Mouse (Mus musculus) lung, adult 2 months (tissue): ENCODE measurements around the gene Cyp2d10. TPM values are rescaled to one million over a fixed set of nuclear protein-coding genes. Genes with fewer than 3 reads are reported as not detected.

Source experiments
- DNase-seq: peaks from one replicate; pipeline ENCODE4 v3.0.0; 2022
- H3K4me1 ChIP-seq: fragments of 200-500 bp; 2 replicates; pipeline ENCODE4 v1.6.1; 2011; ENCODE audit warnings: low read length; ENCODE audit not compliant: control insufficient read depth, insufficient read depth
- H3K4me3 ChIP-seq: fragments of 200-500 bp; replicated peaks from 2 replicates; pipeline ENCODE3; 2011; ENCODE audit warnings: low read depth, mild to moderate bottlenecking, control low read depth, low read length; ENCODE audit errors: extremely low read depth
- CTCF ChIP-seq: fragments of 200-500 bp; IDR thresholded peaks from 2 replicates; pipeline ENCODE4 v1.5.1; 2011; ENCODE audit warnings: mild to moderate bottlenecking, low read length, control low read depth; ENCODE audit not compliant: insufficient read depth
- POLR2A ChIP-seq: fragments of 200-500 bp; IDR thresholded peaks from 2 replicates; pipeline ENCODE4 v1.6.1; 2011; ENCODE audit warnings: low read depth, mild to moderate bottlenecking, control low read depth, low read length, borderline replicate concordance; ENCODE audit errors: extremely low read depth
- WGBS: fragments of 180-500 bp; shearing (Covaris S2); methylation state at CpG from one replicate; pipeline ENCODE4 v1.1.7; 2018; 5-methylcytosine and 5-hydroxymethylcytosine counted together
- polyA plus RNA-seq: library from polyadenylated mRNA; depleted of rRNA; stranded (reverse); fragments of >200 nt; gene quantifications from 2 replicates; pipeline ENCODE4 v1.2.3, GENCODE M21; 2012

Gene Cyp2d10
- polyA plus RNA-seq, 1 experiment = 0.65 TPM

- no peak for DNase-seq
- Histone ChIP-seq H3K4me3 (no peak overlapping the region), H3K4me1 (no peaks in the 10 kb centered on the region)
- 93% methylated on average over 3 of the region's 3 CpGs for WGBS
- no peak for TF ChIP-seq POLR2A
- TF ChIP-seq CTCF = no peak
These were observed 26.6 kb upstream of the Cyp2d10 start for GRCm38 (mm10) chr15:82433621-82434020.

DNA sequence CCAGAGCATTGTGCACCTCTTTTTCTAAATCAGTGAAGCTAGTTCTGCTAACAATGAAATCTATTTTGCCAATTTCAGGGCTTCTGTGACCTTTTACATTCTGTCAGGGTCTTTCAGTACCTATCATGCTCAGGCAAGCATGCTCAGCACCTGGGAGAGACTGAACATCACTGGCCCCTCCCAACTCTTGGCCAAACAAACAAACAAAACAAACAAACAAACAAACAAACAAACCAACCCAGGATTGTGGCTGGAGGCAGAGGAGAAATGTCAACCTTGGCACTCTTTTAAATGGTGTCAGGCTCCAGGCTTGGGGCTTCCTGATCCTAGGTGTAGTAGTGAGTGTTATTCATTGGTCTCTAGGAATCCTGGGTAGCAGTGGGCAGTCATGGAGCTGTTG lies 26.1 kb upstream of the Cyp2d10 start, which contains the start of gene Cyp2d9:
Cyp2d9 (plus strand) TSS at position 301 of the 400 bp plus-strand sequence.
- Histone ChIP-seq H3K4me3 (no peak within 1 kb of the TSS), H3K4me1 (no peaks in the 10 kb centered on the region)
- no peak for DNase-seq
- TF ChIP-seq POLR2A (no peak), CTCF (no peak)

- 67% methylated on average over 3 of the region's 3 CpGs for WGBS
- H3K4me3 ChIP-seq = no peak overlapping the region
- no peaks in the 10 kb centered on the region for H3K4me1 ChIP-seq
- TF ChIP-seq POLR2A (no peak), CTCF (no peak)
- no peak for DNase-seq
These were observed 16.5 kb upstream of the Cyp2d10 start for GRCm38 (mm10) chr15:82423471-82423870.

DNA sequence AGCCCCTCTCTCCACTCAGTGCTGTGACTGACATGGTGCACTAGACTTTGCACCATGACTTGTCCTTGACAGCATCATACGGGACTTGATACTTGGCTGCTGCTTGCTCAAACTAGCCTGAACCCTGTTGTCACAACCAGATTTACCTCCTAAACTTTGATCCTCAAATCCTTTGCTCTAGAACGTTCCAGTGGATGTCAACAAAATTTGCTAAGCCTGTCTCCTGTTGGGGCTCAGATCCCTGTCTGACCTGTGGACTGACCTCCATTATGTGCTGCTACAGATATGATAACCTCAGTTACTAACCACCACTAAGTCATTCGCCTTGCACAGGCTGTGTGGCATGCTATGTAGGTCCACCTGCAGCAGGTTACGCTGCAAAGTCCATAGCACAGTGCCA lies 15.9 kb upstream of the Cyp2d10 start:
- no peaks in the 10 kb centered on the region for H3K4me1 ChIP-seq
- TF ChIP-seq POLR2A (no peak), CTCF (no peak)
- no peak for DNase-seq
- 64% methylated on average over 4 of the region's 4 CpGs for WGBS
- no peak overlapping the region for H3K4me3 ChIP-seq

- 81% methylated on average over 1 of the region's 1 CpGs for WGBS
- TF ChIP-seq POLR2A (no peak), CTCF (no peak)
- Histone ChIP-seq H3K4me3 (no peak overlapping the region), H3K4me1 (no peaks in the 10 kb centered on the region)
- DNase-seq = no peak
These were observed 11.6 kb upstream of the Cyp2d10 start for GRCm38 (mm10) chr15:82418616-82419015.

- Histone ChIP-seq H3K4me3 (peak overlapping the region; percentile 44), H3K4me1 (no peaks in the 10 kb centered on the region)
- TF ChIP-seq POLR2A (peak; percentile 61; the same call in 1 of the 2 replicates), CTCF (peak; percentile 96)
- WGBS = 24% methylated on average over 16 of the region's 16 CpGs
- peak; percentile 77 for DNase-seq
These were observed 10.1 kb upstream of the Cyp2d10 start for GRCm38 (mm10) chr15:82416797-82417789.

DNA sequence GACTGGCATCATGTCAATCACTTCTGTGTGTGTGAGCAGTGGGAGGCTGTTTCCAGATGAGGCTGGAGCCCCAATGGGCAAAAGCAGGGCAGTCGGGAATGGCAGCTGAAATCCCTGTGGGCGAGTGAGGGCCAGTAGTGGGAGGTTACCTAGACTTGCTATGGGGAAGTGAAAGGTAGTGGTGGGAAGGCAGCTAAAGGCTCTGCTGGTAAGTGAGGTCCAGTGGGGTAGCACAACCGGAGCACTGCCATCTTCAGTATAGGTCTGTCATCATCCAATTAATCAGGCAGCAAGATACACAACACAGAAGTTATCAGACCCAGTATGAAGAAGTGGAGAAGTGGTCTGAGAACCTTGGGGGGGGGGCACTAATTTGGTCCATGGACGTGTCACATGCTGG lies 541 bp upstream of the Cyp2d10 start:
- Histone ChIP-seq H3K4me1 (no peaks in the 10 kb centered on the region), H3K4me3 (no peak overlapping the region)
- WGBS = 77% methylated on average over 4 of the region's 4 CpGs
- no peak for DNase-seq
- TF ChIP-seq POLR2A = no peak

DNA sequence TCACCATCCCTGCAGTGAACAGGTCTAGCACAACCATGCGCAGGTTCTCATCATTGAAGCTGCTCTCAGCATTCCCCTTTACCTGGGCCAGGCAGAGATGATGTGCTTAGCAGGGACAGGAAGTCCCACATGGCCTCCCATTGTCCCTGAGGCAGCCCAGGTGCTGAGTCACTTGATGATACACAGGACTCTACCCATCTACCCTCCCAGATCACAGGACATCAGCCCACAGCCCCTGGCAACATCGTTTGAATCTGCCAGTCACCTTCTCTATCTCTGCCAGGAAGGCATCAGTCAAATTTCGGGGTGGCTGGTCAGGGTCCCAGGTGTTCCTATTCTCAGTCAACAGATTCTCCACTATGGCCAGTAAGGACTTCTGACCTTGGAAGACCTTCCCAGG lies 2.8 kb downstream of the Cyp2d10 start:
- TF ChIP-seq POLR2A (no peak), CTCF (no peak)
- WGBS = 82% methylated on average over 3 of the region's 3 CpGs
- no peak overlapping the region for H3K4me3 ChIP-seq
- H3K4me1 ChIP-seq = no peaks in the 10 kb centered on the region
- DNase-seq = no peak

- no peak overlapping the region for H3K4me3 ChIP-seq
- H3K4me1 ChIP-seq = no peaks in the 10 kb centered on the region
- 88% methylated on average over 9 of the region's 9 CpGs for WGBS
- no peak for TF ChIP-seq POLR2A
- TF ChIP-seq CTCF = no peak
- DNase-seq = no peak
These were observed 3.4 kb downstream of the Cyp2d10 start for GRCm38 (mm10) chr15:82403606-82404005.

DNA sequence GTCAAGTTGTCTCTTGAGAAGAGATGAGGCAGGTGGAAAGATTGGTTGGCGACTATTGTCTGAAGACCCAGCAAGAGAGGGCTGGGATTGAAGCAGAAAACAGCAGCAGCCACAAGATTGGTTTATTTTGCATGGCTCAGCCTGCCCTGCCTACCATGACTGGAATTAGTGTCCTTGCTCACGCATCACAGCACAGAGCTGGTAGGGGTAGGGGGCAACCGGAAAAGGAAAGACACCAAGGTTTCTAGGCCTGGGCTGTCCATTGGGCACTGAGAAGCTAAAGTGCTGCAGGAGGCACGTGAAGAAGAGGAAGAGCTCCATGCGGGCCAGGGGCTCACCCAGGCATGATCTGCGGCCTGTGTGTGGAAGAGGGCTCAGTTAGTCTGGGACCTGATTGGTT lies 4.3 kb downstream of the Cyp2d10 start:
- Histone ChIP-seq H3K4me3 (no peak overlapping the region), H3K4me1 (no peaks in the 10 kb centered on the region)
- no peak for DNase-seq
- WGBS = 89% methylated on average over 6 of the region's 6 CpGs
- no peak for TF ChIP-seq CTCF
- no peak for TF ChIP-seq POLR2A
